Mouse (Mus musculus) testis, adult 2 months (tissue): Measurements from ENCODE around the gene Gm15517.

Experiments
- CTCF ChIP-seq: fragments of 200-500 bp; IDR thresholded peaks from 2 replicates; pipeline ENCODE4 v1.5.1; 2012; ENCODE audit warnings: low read depth, mild to moderate bottlenecking, inconsistent platforms, low read length, moderate library complexity; ENCODE audit not compliant: control insufficient read depth, insufficient read depth, insufficient replicate concordance
- POLR2A ChIP-seq: fragments of 200-500 bp; IDR thresholded peaks from 2 replicates; pipeline ENCODE4 v1.6.1; 2012; ENCODE audit warnings: low read depth, mild to moderate bottlenecking, inconsistent platforms, low read length, moderate library complexity; ENCODE audit not compliant: control insufficient read depth

GRCm38 (mm10) chr7:44247971-44248370 lies 13.3 kb upstream of the Gm15517 start:
- no peak for TF ChIP-seq CTCF
- TF ChIP-seq POLR2A: no peak
